Mouse (Mus musculus): ENCODE measurements around the gene Best2. TPM values are rescaled to one million over a fixed set of nuclear protein-coding genes. Genes with fewer than 3 reads are reported as not detected.

Best2 gene
- polyA plus RNA-seq, 1 experiment from 2014 or later, result not detected

DNA sequence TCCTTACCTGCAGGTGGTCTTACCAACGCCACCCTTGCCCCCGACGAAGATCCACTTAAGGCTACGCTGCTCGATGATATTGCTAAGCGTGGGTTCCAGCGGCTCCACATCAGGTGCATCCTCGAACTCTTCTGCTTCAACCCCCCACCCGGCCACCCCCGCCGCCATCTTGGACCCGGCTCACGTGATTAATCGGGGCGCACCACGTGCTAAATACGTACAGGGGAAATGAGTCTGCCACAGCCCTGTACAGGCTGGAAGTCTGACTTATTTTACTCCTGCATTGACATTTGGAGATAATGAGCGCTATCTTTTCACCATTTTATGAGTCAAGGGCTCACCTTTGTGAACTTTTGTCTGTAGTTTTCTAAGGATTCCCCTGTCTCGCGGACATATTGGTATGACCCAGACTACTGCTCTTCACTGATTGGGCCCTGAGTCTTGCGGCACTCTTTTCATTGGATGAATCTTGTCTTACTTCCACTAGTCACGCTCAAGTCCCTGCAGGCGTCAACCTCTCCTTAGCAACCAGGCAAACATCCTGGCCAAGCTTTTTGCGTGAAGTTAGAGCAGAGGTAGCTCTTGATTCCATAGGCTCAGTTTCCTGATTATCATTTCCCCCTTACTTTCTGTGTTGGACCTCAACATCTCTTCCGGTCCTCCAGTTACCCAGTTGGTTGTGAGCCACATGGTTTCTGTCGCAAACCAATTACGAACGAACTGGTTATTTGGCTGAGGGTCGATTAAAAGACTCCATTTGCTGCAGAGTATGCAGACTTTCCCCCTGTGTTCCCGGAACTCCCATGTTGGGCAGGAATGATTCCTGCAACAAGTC is 11.0 kb upstream of the Best2 start, which contains the start of gene Asna1:
TSS of gene Asna1 (minus strand) at position 184 of the 835 bp plus-strand sequence.
- H3K4me3 ChIP-seq (replicated peaks; ENCODE audit: low read length), result peak within 1 kb of the TSS; percentile 88

DNA sequence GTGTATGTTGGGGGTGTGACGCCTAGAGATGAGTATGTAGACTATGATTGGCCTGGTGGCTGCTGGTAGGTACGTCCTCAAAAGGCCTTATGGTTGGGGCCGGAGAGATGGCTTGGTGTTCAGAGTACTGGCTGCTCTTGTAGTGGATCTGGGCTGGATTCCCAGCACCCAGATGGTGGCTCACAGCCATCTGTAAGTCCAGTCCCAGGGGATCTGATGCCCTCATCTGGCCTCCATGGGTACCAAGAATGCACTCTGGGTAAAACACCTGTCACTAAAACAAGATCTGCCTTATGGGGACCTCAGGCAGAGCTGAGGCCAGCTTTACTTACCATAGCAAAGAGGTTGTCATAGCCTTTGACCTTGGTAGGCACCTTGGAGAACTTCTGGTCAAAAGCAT is 9.5 kb upstream of the Best2 start:
- Histone ChIP-seq H3K36me3 (replicated peaks; ENCODE audit: control insufficient read depth, insufficient read depth) (peaks cover 53% of the 10 kb centered on the region), H3K27me3 (ENCODE audit: control insufficient read depth, insufficient read depth, low read length) (no peaks in the 10 kb centered on the region), H3K27ac (no peak overlapping the region), H3K4me3 (replicated peaks; ENCODE audit: low read length) (peak overlapping the region; percentile 88; the same call in 1 of the 2 replicates), H3K9ac (0 out of 2 replicates have a peak overlapping the region, but pooled peaks have one; percentile 83), H3K4me1 (replicated peaks; ENCODE audit: control insufficient read depth, insufficient read depth, low read length) (peaks cover 29% of the 10 kb centered on the region), H3K4me2 (replicated peaks) (peak overlapping the region; percentile 86), H3K9me3 (ENCODE audit: control insufficient read depth, low read length) (no peaks in the 10 kb centered on the region)
- ATAC-seq (ENCODE audit: low FRiP score), result no peak
- WGBS, result 91% methylated on average over 3 of the region's 3 CpGs
- DNase-seq (ENCODE audit: low spot score), result no peak

More for the DNA sequence above, 11.0 kb upstream of the Best2 start, which contains the start of gene Asna1:
- Histone ChIP-seq H3K4me2 (replicated peaks) (peak within 1 kb of the TSS; percentile 86), H3K9ac (peak within 1 kb of the TSS; percentile 83), H3K9me3 (ENCODE audit: control insufficient read depth, low read length) (no peaks in the 10 kb centered on the region), H3K4me1 (replicated peaks; ENCODE audit: control insufficient read depth, insufficient read depth, low read length) (peaks cover 33% of the 10 kb centered on the region), H3K36me3 (replicated peaks; ENCODE audit: control insufficient read depth, insufficient read depth) (peaks cover 45% of the 10 kb centered on the region), H3K27me3 (ENCODE audit: control insufficient read depth, insufficient read depth, low read length) (no peaks in the 10 kb centered on the region), H3K27ac (peak within 1 kb of the TSS; percentile 69)
- WGBS, result 8% methylated on average over 30 of the region's 30 CpGs
- DNase-seq (ENCODE audit: low spot score) (peak; percentile 89), ATAC-seq (ENCODE audit: low FRiP score) (peak; percentile 89)

DNA sequence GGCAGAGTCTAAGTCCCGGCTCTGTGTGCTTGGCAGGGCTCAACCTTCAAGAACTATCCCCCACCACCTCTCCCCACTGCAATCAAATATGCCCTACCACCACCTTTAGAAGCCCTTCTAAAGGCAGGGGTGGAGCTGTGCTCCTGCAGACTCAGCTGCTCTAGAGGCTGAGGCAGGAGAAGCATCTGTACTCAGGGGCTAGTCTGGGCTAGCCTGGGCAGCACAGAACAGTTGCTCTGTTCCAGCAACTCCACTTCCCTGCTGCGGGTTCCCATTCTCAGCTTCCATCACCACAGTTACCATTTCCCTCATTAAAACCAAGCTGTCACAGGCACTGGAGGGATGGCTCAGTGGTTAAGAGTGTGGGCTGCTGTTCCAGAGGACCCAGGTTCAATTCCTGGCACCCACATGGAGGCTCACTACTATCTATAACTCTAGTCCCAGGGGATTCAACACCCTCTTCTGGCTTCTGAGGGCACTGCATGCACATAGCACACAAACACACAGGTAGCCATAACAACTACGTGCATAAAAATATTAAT is 7.3 kb upstream of the Best2 start:
- DNase-seq (ENCODE audit: low spot score) (no peak), ATAC-seq (ENCODE audit: low FRiP score) (no peak)
- no peak overlapping the region for H3K9ac ChIP-seq
- no peak overlapping the region for H3K27ac ChIP-seq
- H3K27me3 ChIP-seq (ENCODE audit: control insufficient read depth, insufficient read depth, low read length), result no peaks in the 10 kb centered on the region
- H3K4me2 ChIP-seq (replicated peaks), result no peak overlapping the region
- peaks cover 19% of the 10 kb centered on the region for H3K4me1 ChIP-seq (replicated peaks; ENCODE audit: control insufficient read depth, insufficient read depth, low read length)
- H3K9me3 ChIP-seq (ENCODE audit: control insufficient read depth, low read length), result no peaks in the 10 kb centered on the region
- 95% methylated on average over 3 of the region's 3 CpGs for WGBS
- H3K36me3 ChIP-seq (replicated peaks; ENCODE audit: control insufficient read depth, insufficient read depth), result peaks cover 67% of the 10 kb centered on the region
- H3K4me3 ChIP-seq (replicated peaks; ENCODE audit: low read length), result no peak overlapping the region

DNA sequence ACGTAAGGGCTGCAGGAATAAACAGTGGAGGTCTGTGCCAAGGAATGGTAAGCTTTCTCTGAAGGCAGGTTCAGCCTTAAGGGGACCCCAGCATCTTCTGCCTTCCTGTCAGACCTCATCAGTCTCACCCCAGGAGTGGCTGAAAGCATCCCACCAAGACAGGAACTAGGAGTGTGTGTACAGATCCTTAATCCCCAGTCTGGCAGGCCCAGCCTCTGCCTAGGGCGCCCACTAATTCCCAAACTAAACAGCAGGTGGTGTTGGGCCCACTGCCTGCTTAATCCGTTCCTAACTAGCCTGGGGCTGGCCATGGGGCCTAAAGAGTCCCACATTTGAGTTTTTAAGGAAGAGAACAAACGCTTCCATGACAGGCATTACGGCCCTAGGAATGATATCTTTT is 2.9 kb upstream of the Best2 start:
- no peak overlapping the region for H3K4me3 ChIP-seq (replicated peaks; ENCODE audit: low read length)
- ATAC-seq (ENCODE audit: low FRiP score) (no peak), DNase-seq (ENCODE audit: low spot score) (no peak)
- H3K4me1 ChIP-seq (replicated peaks; ENCODE audit: control insufficient read depth, insufficient read depth, low read length), result no peaks in the 10 kb centered on the region
- H3K4me2 ChIP-seq (replicated peaks), result no peak overlapping the region
- no peak overlapping the region for H3K9ac ChIP-seq
- H3K27me3 ChIP-seq (ENCODE audit: control insufficient read depth, insufficient read depth, low read length), result peaks cover 8% of the 10 kb centered on the region
- H3K36me3 ChIP-seq (replicated peaks; ENCODE audit: control insufficient read depth, insufficient read depth), result peaks cover 48% of the 10 kb centered on the region
- H3K27ac ChIP-seq, result no peak overlapping the region
- WGBS, result 49% methylated on average over 5 of the region's 5 CpGs
- no peaks in the 10 kb centered on the region for H3K9me3 ChIP-seq (ENCODE audit: control insufficient read depth, low read length)

DNA sequence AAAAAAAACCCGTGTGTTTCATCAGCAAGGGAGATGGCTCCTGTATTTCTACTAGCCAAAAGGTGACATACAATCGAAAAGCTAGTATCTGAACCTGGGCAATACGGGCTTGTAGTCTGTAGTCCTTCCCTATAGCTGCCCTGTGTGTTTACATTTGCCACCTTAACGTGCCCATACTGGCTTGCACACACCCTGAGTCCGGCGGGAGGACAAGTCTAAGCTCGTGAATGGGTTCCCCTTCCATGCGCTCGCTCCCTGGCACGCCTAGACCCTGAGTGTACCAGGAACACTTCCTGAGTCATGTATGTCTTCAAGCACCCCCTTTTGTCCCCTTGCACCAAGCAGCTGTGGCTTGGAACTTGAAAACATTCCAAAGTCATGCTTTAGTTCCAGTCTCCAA is 2.4 kb upstream of the Best2 start:
- ATAC-seq (ENCODE audit: low FRiP score) (no peak), DNase-seq (ENCODE audit: low spot score) (no peak)
- WGBS, result 68% methylated on average over 10 of the region's 10 CpGs
- Histone ChIP-seq H3K27ac (no peak overlapping the region), H3K4me3 (replicated peaks; ENCODE audit: low read length) (no peak overlapping the region), H3K27me3 (ENCODE audit: control insufficient read depth, insufficient read depth, low read length) (peaks cover 10% of the 10 kb centered on the region), H3K36me3 (replicated peaks; ENCODE audit: control insufficient read depth, insufficient read depth) (peaks cover 43% of the 10 kb centered on the region), H3K4me1 (replicated peaks; ENCODE audit: control insufficient read depth, insufficient read depth, low read length) (no peaks in the 10 kb centered on the region), H3K4me2 (replicated peaks) (no peak overlapping the region), H3K9me3 (ENCODE audit: control insufficient read depth, low read length) (no peaks in the 10 kb centered on the region), H3K9ac (no peak overlapping the region)

DNA sequence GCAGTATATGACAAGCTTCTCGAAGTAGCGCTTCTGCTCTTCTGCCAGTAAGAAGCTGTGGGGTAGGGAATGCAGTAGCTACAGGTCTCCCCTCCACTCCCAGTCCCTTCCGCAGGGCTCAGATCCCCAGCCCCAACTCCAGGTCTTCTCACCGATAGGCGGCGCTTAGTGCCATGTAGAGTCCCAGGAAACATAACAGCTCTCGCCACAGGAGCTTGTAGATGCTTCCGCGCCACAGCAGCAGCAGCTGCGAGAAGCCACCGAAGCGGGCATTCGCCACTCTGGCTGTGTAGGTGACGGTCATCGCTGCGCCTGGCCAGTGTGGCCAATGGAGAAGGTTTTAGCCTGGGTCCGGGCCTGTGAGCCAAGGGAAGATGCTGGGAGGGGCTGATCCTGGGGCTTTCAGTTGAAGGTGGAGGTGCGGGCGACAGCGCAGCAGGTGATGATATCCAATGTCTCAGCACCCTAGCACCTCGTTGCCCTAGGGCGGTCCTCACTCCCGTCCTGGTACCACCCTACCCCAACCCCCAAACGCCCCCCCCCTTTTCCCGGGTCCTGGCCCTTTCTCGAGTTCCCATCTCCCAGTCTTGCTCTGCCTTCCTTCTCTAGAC is 996 bp downstream of the Best2 start:
- Histone ChIP-seq H3K27ac (no peak overlapping the region), H3K9ac (peak overlapping the region; percentile 53; the same call in 1 of the 2 replicates), H3K27me3 (ENCODE audit: control insufficient read depth, insufficient read depth, low read length) (peaks cover 31% of the 10 kb centered on the region), H3K4me3 (replicated peaks; ENCODE audit: low read length) (peak overlapping the region; percentile 28), H3K36me3 (replicated peaks; ENCODE audit: control insufficient read depth, insufficient read depth) (peaks cover 9% of the 10 kb centered on the region), H3K9me3 (ENCODE audit: control insufficient read depth, low read length) (no peaks in the 10 kb centered on the region), H3K4me1 (replicated peaks; ENCODE audit: control insufficient read depth, insufficient read depth, low read length) (no peaks in the 10 kb centered on the region), H3K4me2 (replicated peaks) (peak overlapping the region; percentile 68)
- DNase-seq (ENCODE audit: low spot score) (peak; percentile 81), ATAC-seq (ENCODE audit: low FRiP score) (peak; percentile 65)
- 7% methylated on average over 25 of the region's 26 CpGs for WGBS

DNA sequence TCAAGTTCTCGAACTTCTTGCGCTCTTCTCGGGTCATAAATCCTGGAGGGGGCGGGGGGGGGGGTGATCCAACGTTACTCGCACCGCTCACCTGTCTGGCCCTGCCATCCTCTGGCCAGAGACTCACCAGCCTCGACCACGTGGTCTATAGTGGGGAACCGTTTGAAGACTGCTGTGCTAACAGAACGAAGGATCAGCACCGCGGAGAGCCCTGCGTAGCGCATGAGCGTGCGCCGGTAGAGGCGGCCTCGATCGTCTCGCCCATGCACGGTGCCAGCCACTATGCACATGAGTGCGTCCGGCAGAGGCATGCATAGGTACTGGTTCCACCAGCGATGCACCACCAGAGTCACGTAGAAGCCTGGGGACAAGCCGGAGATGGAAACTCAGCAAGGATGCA is 3.1 kb downstream of the Best2 start:
- no peaks in the 10 kb centered on the region for H3K4me1 ChIP-seq (replicated peaks; ENCODE audit: control insufficient read depth, insufficient read depth, low read length)
- no peak overlapping the region for H3K4me2 ChIP-seq (replicated peaks)
- no peaks in the 10 kb centered on the region for H3K9me3 ChIP-seq (ENCODE audit: control insufficient read depth, low read length)
- H3K36me3 ChIP-seq (replicated peaks; ENCODE audit: control insufficient read depth, insufficient read depth), result no peaks in the 10 kb centered on the region
- no peak overlapping the region for H3K9ac ChIP-seq
- ATAC-seq (ENCODE audit: low FRiP score), result no peak
- H3K27ac ChIP-seq, result no peak overlapping the region
- 21% methylated on average over 27 of the region's 28 CpGs for WGBS
- H3K4me3 ChIP-seq (replicated peaks; ENCODE audit: low read length), result no peak overlapping the region
- H3K27me3 ChIP-seq (ENCODE audit: control insufficient read depth, insufficient read depth, low read length), result peaks cover 40% of the 10 kb centered on the region
- no peak for DNase-seq (ENCODE audit: low spot score)

DNA sequence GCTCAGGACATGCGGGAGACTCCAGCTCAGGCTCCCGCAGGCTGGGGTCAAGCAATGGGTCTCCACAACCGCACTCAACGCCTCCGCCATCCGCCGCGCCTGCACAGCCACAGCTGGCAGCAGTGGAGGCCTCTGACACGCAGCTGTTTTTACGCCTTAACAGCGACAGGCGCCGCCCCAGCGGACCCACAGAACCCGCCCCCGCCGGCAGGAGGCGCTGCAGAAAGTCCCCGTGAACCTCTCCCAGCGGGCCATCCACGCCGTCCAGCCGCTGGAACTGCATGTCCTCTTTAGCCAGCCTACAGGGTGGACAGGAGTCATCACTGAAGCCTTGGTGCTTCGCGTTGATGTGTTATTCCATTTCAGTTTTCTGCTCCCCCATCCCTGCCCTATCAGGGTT is 6.6 kb downstream of the Best2 start:
- H3K36me3 ChIP-seq (replicated peaks; ENCODE audit: control insufficient read depth, insufficient read depth), result peaks cover 6% of the 10 kb centered on the region
- H3K27me3 ChIP-seq (ENCODE audit: control insufficient read depth, insufficient read depth, low read length), result peaks cover 32% of the 10 kb centered on the region
- no peak overlapping the region for H3K4me3 ChIP-seq (replicated peaks; ENCODE audit: low read length)
- no peak overlapping the region for H3K27ac ChIP-seq
- WGBS, result 19% methylated on average over 25 of the region's 25 CpGs
- H3K9ac ChIP-seq, result no peak overlapping the region
- H3K4me2 ChIP-seq (replicated peaks), result no peak overlapping the region
- ATAC-seq (ENCODE audit: low FRiP score) (no peak), DNase-seq (ENCODE audit: low spot score) (no peak)
- H3K4me1 ChIP-seq (replicated peaks; ENCODE audit: control insufficient read depth, insufficient read depth, low read length), result no peaks in the 10 kb centered on the region
- no peaks in the 10 kb centered on the region for H3K9me3 ChIP-seq (ENCODE audit: control insufficient read depth, low read length)

DNA sequence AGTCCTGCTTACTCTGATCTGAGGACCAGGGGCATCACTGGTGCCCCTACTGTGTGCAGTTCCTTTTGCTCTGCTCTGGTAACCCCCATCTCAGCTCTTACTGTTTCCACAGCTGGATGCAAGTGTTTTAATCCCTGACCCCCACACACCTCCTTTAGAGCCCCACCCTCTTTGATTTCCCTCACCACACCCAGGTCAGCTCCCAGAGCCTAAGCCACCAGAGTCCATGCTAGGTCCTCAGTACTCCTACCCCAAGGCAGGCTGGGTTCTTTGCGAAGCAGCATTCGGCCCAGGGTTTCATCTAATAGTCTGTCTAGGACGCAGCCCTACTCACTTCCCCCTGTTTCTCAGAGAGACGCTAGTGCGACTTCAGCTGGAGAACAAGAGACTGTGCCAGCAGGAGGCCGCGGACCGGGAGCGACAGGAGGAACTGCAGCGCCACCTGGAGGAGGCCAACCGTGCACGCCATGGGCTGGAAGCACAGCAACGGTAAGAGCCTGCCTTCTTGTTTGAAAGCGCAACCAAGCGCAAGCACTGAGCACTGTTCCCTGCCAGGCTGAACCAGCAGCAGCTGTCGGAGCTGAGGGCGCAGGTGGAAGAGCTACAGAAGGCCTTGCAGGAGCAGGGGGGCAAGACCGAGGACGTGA is 16.6 kb downstream of the Best2 start:
- DNase-seq (ENCODE audit: low spot score) (peak; percentile 85), ATAC-seq (ENCODE audit: low FRiP score) (peak; percentile 61)
- Histone ChIP-seq H3K9ac (peak overlapping the region; percentile 28; the same call in 1 of the 2 replicates), H3K4me2 (replicated peaks) (peak overlapping the region; percentile 1; the same call in 1 of the 2 replicates), H3K27ac (no peak overlapping the region), H3K4me3 (replicated peaks; ENCODE audit: low read length) (no peak overlapping the region), H3K4me1 (replicated peaks; ENCODE audit: control insufficient read depth, insufficient read depth, low read length) (no peaks in the 10 kb centered on the region; the same call in 1 of the 2 replicates), H3K9me3 (ENCODE audit: control insufficient read depth, low read length) (no peaks in the 10 kb centered on the region), H3K36me3 (replicated peaks; ENCODE audit: control insufficient read depth, insufficient read depth) (peaks cover 15% of the 10 kb centered on the region), H3K27me3 (ENCODE audit: control insufficient read depth, insufficient read depth, low read length) (no peaks in the 10 kb centered on the region; the same call in 1 of the 2 replicates)
- WGBS, result 3% methylated on average over 19 of the region's 19 CpGs
